Mouse (Mus musculus) testis, postnatal 14 days (tissue): ENCODE data around the gene Mtnr1b.

Experiments used
- DNase-seq: peaks from one replicate; pipeline ENCODE4 v3.0.0; 2021; ENCODE audit warnings: low spot score

Gene Mtnr1b

GRCm38 (mm10) chr9:15802413-15803027 is 71.8 kb downstream of the Mtnr1b start:
- DNase-seq: no peak

- DNase-seq: no peak
Observed at GRCm38 (mm10) chr9:15800402-15800801, 74.0 kb downstream of the Mtnr1b start.

- no peak for DNase-seq
Observed at GRCm38 (mm10) chr9:15794408-15794807, 79.9 kb downstream of the Mtnr1b start.

GRCm38 (mm10) chr9:15792076-15792475 is 82.3 kb downstream of the Mtnr1b start:
- no peak for DNase-seq

- no peak for DNase-seq
Observed at GRCm38 (mm10) chr9:15786610-15787009, 87.7 kb downstream of the Mtnr1b start.

- DNase-seq: no peak
Observed at GRCm38 (mm10) chr9:15786192-15786591, 88.2 kb downstream of the Mtnr1b start.

GRCm38 (mm10) chr9:15781936-15782335 is 92.4 kb downstream of the Mtnr1b start:
- DNase-seq: no peak

- no peak for DNase-seq
Observed at GRCm38 (mm10) chr9:15774911-15775310, 99.4 kb downstream of the Mtnr1b start.
